In genomic region chr2:129228571-129228970, GRCm38 (mm10) we compare ENCODE assay signal across 22 mouse cellular contexts. TPM values are rescaled to one million over a fixed set of nuclear protein-coding genes. Genes with fewer than 3 reads are reported as not detected.
DNase-seq lines count a peak whose midpoint lies in the region; ATAC-seq and TF ChIP-seq lines count a peak whose summit lies in the region.
"Had no signal": no experiment of that assay in that cellular context is flagged by ENCODE, and none has a peak within 500 bp of the region (broad histone marks: within the 10 kb centered on the region; RNA-seq: fewer than 3 reads in every experiment).

No protein-coding gene starts in this region.

- H3K4me2 ChIP-seq in midbrain, embryonic 11.5 days = no peak overlapping the region
- H3K4me2 ChIP-seq in midbrain, embryonic 15.5 days = no peak overlapping the region
- H3K4me2 ChIP-seq in liver, embryonic 13.5 days = peak overlapping the region; percentile 64
- H3K4me2 ChIP-seq in liver, postnatal 0 days (ENCODE audit: low read depth, low read length) = peak overlapping the region; percentile 51
- H3K4me2 ChIP-seq: embryonic facial prominence, embryonic 15.5 days; forebrain, embryonic 12.5 days had no signal

- DNase-seq in heart, adult 11 months = peak; percentile 61
- no peak for DNase-seq in heart, postnatal 10 days
- peak; percentile 56 for DNase-seq in midbrain, embryonic 11.5 days (ENCODE audit: low spot score, missing footprints)
- DNase-seq in liver, embryonic 13.5 days = no peak
- DNase-seq in liver, postnatal 0 days = no peak
- no peak for DNase-seq in layer of hippocampus, adult 8-10 months (ENCODE audit: low spot score in 2 of 2)
- no peak for DNase-seq in lung, postnatal 36 days
- DNase-seq: adrenal gland, adult 8-10 months; adrenal gland, postnatal 36 days; cerebellum, adult 11 months; cerebellum, adult 8-10 months; cerebellum, postnatal 14 days; embryo, embryonic 11 days; gastrocnemius, postnatal 14 days; heart, postnatal 36 days had no signal

- no peaks in the 10 kb centered on the region for H3K4me1 ChIP-seq in midbrain, embryonic 11.5 days (ENCODE audit: control insufficient read depth, insufficient read depth, low read length)
- H3K4me1 ChIP-seq in midbrain, embryonic 15.5 days = no peaks in the 10 kb centered on the region
- H3K4me1 ChIP-seq in liver, embryonic 13.5 days (replicated peaks) = peaks cover 94% of the 10 kb centered on the region
- peaks cover 54% of the 10 kb centered on the region for H3K4me1 ChIP-seq in liver, postnatal 0 days (ENCODE audit: insufficient read depth)
- H3K4me1 ChIP-seq: embryonic facial prominence, embryonic 15.5 days; forebrain, embryonic 12.5 days had no signal

- H3K36me3 ChIP-seq in midbrain, embryonic 11.5 days (ENCODE audit: control insufficient read depth, insufficient read depth, low read length) = no peaks in the 10 kb centered on the region
- H3K36me3 ChIP-seq in midbrain, embryonic 15.5 days (replicated peaks) = no peaks in the 10 kb centered on the region
- no peaks in the 10 kb centered on the region for H3K36me3 ChIP-seq in liver, embryonic 13.5 days
- no peaks in the 10 kb centered on the region for H3K36me3 ChIP-seq in liver, postnatal 0 days (replicated peaks; ENCODE audit: insufficient read depth, low read length)
- H3K36me3 ChIP-seq: embryonic facial prominence, embryonic 15.5 days; forebrain, embryonic 12.5 days had no signal

- WGBS in midbrain, embryonic 11.5 days = 89% methylated on average over 4 of the region's 4 CpGs
- WGBS in midbrain, embryonic 15.5 days = 97% methylated on average over 4 of the region's 4 CpGs
- WGBS in liver, embryonic 13.5 days (ENCODE audit: insufficient replicate concordance) = 83% methylated on average over 4 of the region's 4 CpGs
- 70% methylated on average over 4 of the region's 4 CpGs for WGBS in liver, postnatal 0 days (ENCODE audit: insufficient replicate concordance)

- intact Hi-C loops in heart, postnatal 10 days (cut with DNase I) = no loop called here

- no peak for TF ChIP-seq CTCF in liver, postnatal 0 days (IDR thresholded peaks at IDR 0.05; ENCODE audit: low read depth)

- no peak for TF ChIP-seq EP300 in liver, postnatal 0 days (IDR thresholded peaks at IDR 0.05; ENCODE audit: low read depth)

- no peaks in the 10 kb centered on the region for H3K27me3 ChIP-seq in midbrain, embryonic 11.5 days (ENCODE audit: control insufficient read depth, insufficient read depth, low read length)
- no peaks in the 10 kb centered on the region for H3K27me3 ChIP-seq in midbrain, embryonic 15.5 days (replicated peaks)
- H3K27me3 ChIP-seq in liver, embryonic 13.5 days = no peaks in the 10 kb centered on the region
- no peaks in the 10 kb centered on the region for H3K27me3 ChIP-seq in liver, postnatal 0 days (ENCODE audit: insufficient read depth, low read length)
- H3K27me3 ChIP-seq: CH12.LX; forebrain, embryonic 12.5 days had no signal

- no peaks in the 10 kb centered on the region for H3K9me3 ChIP-seq in midbrain, embryonic 11.5 days (ENCODE audit: control insufficient read depth, low read length)
- no peaks in the 10 kb centered on the region for H3K9me3 ChIP-seq in midbrain, embryonic 15.5 days
- no peaks in the 10 kb centered on the region for H3K9me3 ChIP-seq in liver, embryonic 13.5 days (replicated peaks)
- no peaks in the 10 kb centered on the region for H3K9me3 ChIP-seq in liver, postnatal 0 days (ENCODE audit: low read length)
- H3K9me3 ChIP-seq: embryonic facial prominence, embryonic 15.5 days; forebrain, embryonic 12.5 days had no signal

- no peak overlapping the region for H3K4me3 ChIP-seq in midbrain, embryonic 11.5 days (ENCODE audit: low read depth, low read length)
- H3K4me3 ChIP-seq in midbrain, embryonic 15.5 days = no peak overlapping the region
- peak overlapping the region; percentile 29 for H3K4me3 ChIP-seq in liver, embryonic 13.5 days (replicated peaks)
- H3K4me3 ChIP-seq in liver, postnatal 0 days (ENCODE audit: low read depth, low read length) = peak overlapping the region; percentile 16
- H3K4me3 ChIP-seq: embryonic facial prominence, embryonic 15.5 days; forebrain, embryonic 12.5 days had no signal

- no peak overlapping the region for H3K27ac ChIP-seq in midbrain, embryonic 11.5 days (ENCODE audit: low read depth, low read length)
- no peak overlapping the region for H3K27ac ChIP-seq in midbrain, embryonic 15.5 days
- H3K27ac ChIP-seq in liver, embryonic 13.5 days = peak overlapping the region; percentile 100
- H3K27ac ChIP-seq in liver, postnatal 0 days (ENCODE audit: low read depth) = peak overlapping the region; percentile 94
- H3K27ac ChIP-seq: embryonic facial prominence, embryonic 15.5 days; forebrain, embryonic 12.5 days had no signal

- ATAC-seq in midbrain, embryonic 11.5 days (ENCODE audit: low FRiP score) = no peak
- ATAC-seq in midbrain, embryonic 15.5 days (replicated peaks) = no peak
- ATAC-seq in liver, embryonic 13.5 days (ENCODE audit: low read depth) = no peak
- no peak for ATAC-seq in liver, postnatal 0 days
- ATAC-seq: forebrain, embryonic 16.5 days; hindbrain, embryonic 16.5 days; inflammation-experienced regulatory T-cells, adult 6 months had no signal

- H3K9ac ChIP-seq in midbrain, embryonic 11.5 days (ENCODE audit: low read length) = no peak overlapping the region
- H3K9ac ChIP-seq in midbrain, embryonic 15.5 days = no peak overlapping the region
- H3K9ac ChIP-seq in liver, embryonic 13.5 days = peak overlapping the region; percentile 87
- H3K9ac ChIP-seq in liver, postnatal 0 days (replicated peaks) = peak overlapping the region; percentile 22
- H3K9ac ChIP-seq: embryonic facial prominence, embryonic 15.5 days; forebrain, embryonic 12.5 days had no signal

RNA-seq across cellular contexts. Expression of gene Slc20a1, which starts 30.0 kb away (rescaled TPM):
- total RNA-seq in heart, postnatal 10 days (2021) = 10 to 100 TPM; 15.3 to 18.8 TPM
- polyA plus RNA-seq in midbrain, embryonic 11.5 days (2014; fragmentation: Nextera tagmentation; extraction: Ambion mirVana) = 53.3 and 62.5 TPM in 2 replicates
- 57.4 and 60.4 TPM in 2 replicates for polyA plus RNA-seq in midbrain, embryonic 15.5 days (2015; fragmentation: Nextera tagmentation; extraction: Ambion mirVana)
- polyA plus RNA-seq in liver, embryonic 13.5 days (2015; fragmentation: Nextera tagmentation; extraction: Ambion mirVana) = 48.6 and 55.8 TPM in 2 replicates
- polyA plus RNA-seq in liver, postnatal 0 days (2015; fragmentation: Nextera tagmentation; extraction: Ambion mirVana) = 20.2 and 24.9 TPM in 2 replicates
- total RNA-seq in layer of hippocampus, adult 8-10 months (2022) = 100 to 1,000 TPM; 143 to 159 (median 145) TPM

Comparison
In these comparisons a context has a peak if more than half of its experiments do, and no peak if none do; other contexts are left out.
1. DNase-seq: peak in heart, adult 11 months (single experiment) and midbrain, embryonic 11.5 days (single experiment); none in heart, postnatal 10 days (0 of 2), liver, embryonic 13.5 days (single experiment), liver, postnatal 0 days (single experiment), layer of hippocampus, adult 8-10 months (0 of 2) and lung, postnatal 36 days (single experiment).
2. H3K27ac ChIP-seq: peak in liver, embryonic 13.5 days (single experiment) and liver, postnatal 0 days (single experiment); none in midbrain, embryonic 11.5 days (single experiment) and midbrain, embryonic 15.5 days (single experiment).
3. H3K4me2 ChIP-seq: peak in liver, embryonic 13.5 days (single experiment) and liver, postnatal 0 days (single experiment); none in midbrain, embryonic 11.5 days (single experiment) and midbrain, embryonic 15.5 days (single experiment).
4. H3K4me3 ChIP-seq: peak in liver, embryonic 13.5 days (single experiment) and liver, postnatal 0 days (single experiment); none in midbrain, embryonic 11.5 days (single experiment) and midbrain, embryonic 15.5 days (single experiment).
5. H3K9ac ChIP-seq: peak in liver, embryonic 13.5 days (single experiment) and liver, postnatal 0 days (single experiment); none in midbrain, embryonic 11.5 days (single experiment) and midbrain, embryonic 15.5 days (single experiment).